Mouse (Mus musculus): ENCODE measurements around the gene Cd7. TPM values are rescaled to one million over a fixed set of nuclear protein-coding genes. Genes with fewer than 3 reads are reported as not detected.

Cd7 gene
- total RNA-seq, 1 experiment from 2014 or later = not detected

- peak; percentile 99 for DNase-seq
Observed at GRCm38 (mm10) chr11:120990951-120991526, 48.2 kb downstream of the Cd7 start, which contains the start of gene Csnk1d. TSS of gene Csnk1d (minus strand) at chr11:120991330.

GRCm38 (mm10) chr11:120990126-120990781 is 49.0 kb downstream of the Cd7 start:
- peak; percentile 67 for DNase-seq

GRCm38 (mm10) chr11:120989523-120989922 is 49.7 kb downstream of the Cd7 start:
- DNase-seq = no peak

- DNase-seq = no peak
Observed at GRCm38 (mm10) chr11:120988410-120988809, 50.8 kb downstream of the Cd7 start.

GRCm38 (mm10) chr11:120987608-120988007 is 51.6 kb downstream of the Cd7 start:
- no peak for DNase-seq

Other genes starting within 250 kb of the Cd7 start
- 62.7 and 65.8 TPM in 2 replicates for gene Dus1l, start 243.0 kb downstream of the Cd7 start, total RNA-seq (2021)
- 1,301 and 1,518 TPM in 2 replicates for gene Fasn, start 214.9 kb downstream of the Cd7 start, total RNA-seq (2021)
- gene Ccdc57, start 106.5 kb downstream of the Cd7 start, total RNA-seq (2021) = 12.1 and 13.3 TPM in 2 replicates
- gene Slc16a3, start 90.9 kb downstream of the Cd7 start, total RNA-seq (2021) = 0.38 and 0.85 TPM in 2 replicates
- 117 and 144 TPM in 2 replicates for gene Csnk1d, start 48.1 kb downstream of the Cd7 start, total RNA-seq (2021)
- gene Sectm1b, start 24.2 kb upstream of the Cd7 start, total RNA-seq (2021) = not detected in 2 replicates
- not detected in 2 replicates for gene Sectm1a, start 41.8 kb upstream of the Cd7 start, total RNA-seq (2021)
- gene Tex19.2, start 79.3 kb upstream of the Cd7 start, total RNA-seq (2021) = not detected in 2 replicates
- not detected in 2 replicates for gene Tex19.1, start 106.7 kb upstream of the Cd7 start, total RNA-seq (2021)
- gene Uts2r, start 120.9 kb upstream of the Cd7 start, total RNA-seq (2021) = not detected in 2 replicates
- gene Hexdc, start 165.0 kb upstream of the Cd7 start, total RNA-seq (2021) = 9.2 and 17.1 TPM in 2 replicates
- 25.0 and 26.2 TPM in 2 replicates for gene Ogfod3, start 165.3 kb upstream of the Cd7 start, total RNA-seq (2021)
- gene Cybc1, start 189.9 kb upstream of the Cd7 start, total RNA-seq (2021) = 21.1 and 24.8 TPM in 2 replicates
- gene Narf, start 197.8 kb upstream of the Cd7 start, total RNA-seq (2021) = 23.4 and 33.1 TPM in 2 replicates
- 38.7 and 51.6 TPM in 2 replicates for gene Foxk2, start 220.6 kb upstream of the Cd7 start, total RNA-seq (2021)

Data from adrenal gland, postnatal 25 days (tissue).